Mouse (Mus musculus) left cerebral cortex, adult 9 months (tissue): Measurements from ENCODE around the gene Rnf126.
A peak's percentile ranks its signal among the peaks of the same experiment; 100 is the strongest.

ENCODE experiments used
- DNase-seq, 2 experiments: peaks; one replicate each; pipeline ENCODE4 v3.0.0; 2022; ENCODE audit warnings: low spot score in 2 of 2

Rnf126 gene

DNA sequence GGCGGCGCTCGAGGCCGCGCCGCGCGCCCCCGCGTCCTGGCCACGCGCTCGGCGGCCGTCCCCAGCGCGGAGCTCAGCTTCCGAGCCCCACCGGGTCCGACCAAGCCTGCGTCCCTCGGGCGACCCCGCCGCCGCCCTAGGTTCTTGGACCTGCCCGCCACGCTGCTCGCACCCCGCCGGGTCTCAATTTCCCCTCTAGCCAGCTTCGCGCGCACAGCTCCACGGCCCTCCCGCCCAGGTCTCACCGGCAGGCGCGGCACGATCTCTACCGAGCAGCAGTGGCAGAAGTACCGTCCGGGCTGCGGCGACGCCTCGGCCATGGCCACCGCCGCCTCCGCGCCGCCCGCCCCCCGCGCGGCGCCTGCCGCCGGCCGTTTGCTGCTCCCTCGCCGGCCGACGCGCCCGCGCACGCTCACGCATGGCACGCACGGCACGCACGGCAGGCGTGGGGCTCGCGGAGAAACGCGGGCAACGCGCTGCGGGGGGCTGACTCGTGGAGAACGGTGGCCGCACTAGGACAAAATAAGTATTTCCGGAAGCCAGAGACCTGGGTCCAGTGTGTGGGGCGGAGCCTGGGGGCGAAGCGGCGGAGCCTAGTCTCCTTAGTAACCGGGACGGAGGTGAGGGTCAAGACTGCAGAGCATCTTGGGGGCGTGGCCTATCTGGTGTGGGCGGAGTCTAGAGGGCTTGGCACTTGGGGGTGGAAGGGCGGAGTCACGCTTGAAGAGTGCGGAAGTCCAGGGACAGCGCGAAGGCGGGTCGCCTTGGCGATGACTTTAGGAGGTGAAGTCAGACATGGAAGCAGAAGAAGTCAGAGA lies at the start of gene Rnf126:
Rnf126 (minus strand) TSS at position 445 of the 818 bp plus-strand sequence.
- DNase-seq, result peak; percentile 98 to 99

DNA sequence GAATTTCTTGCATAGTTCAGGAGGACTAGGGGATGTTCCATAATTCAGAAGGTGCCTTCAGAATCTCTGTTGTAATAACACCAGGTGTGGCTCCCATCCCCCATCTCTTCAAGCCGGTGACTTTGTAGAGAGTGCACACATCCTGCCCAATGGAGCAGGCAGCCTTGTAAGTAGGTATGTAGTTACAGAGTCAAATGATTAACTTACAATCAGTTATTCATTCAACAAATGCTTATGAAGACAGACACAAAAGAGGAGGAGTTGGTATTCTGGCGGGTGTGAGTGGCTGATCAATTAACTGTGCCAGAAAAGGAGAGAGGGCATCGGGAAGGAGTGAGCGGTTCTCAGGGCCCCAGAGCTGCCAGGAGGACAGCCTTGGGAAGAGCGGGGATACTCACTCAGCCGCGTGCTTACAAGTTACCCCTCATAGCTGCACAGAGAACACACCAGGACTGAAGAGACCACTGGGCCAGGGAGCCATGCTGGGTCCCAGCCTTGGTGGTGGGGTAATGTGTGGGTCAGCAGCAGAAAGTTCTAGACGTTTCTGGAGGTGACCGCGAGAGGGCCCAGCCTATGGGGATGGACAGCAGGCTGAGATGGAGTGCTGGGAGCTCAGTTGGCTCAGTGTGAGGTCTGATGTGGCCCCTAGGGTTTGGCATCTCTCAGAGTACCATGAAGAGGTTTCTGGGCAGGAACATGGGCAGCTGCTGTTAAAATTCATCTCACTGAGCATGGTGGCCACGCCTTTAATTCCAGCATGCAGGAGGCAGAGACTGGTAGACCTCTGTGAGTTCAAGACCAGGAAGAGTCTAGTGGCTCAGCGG lies 49.1 kb upstream of the Rnf126 start:
- no peak for DNase-seq

DNA sequence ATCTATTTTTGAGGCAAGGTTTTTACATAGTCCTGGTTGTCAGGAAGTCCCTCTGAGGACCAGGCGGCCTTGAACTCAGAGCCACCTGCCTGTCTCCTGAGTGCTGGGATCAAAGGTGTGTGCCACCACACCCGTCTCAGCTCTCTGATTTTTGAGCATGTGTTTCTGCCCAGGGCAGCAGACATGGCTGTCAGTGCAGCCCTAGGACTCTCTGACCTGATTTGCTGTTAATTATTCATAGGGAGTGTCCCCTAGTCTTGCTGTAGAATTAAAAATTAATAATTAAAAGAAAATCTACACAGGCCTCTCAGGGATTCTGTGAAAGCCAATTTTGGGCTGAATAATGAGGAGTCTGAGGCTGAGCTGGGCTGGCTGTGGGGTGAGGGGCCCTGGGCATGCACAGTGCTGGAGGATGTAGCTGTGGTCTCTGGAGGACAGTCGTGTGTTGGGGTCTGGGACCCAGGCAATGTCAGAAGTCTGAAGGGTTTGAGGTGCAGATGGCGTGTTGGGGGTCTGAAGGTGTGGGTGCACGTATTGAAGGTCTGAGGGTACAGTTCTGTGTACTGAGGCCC lies 47.6 kb upstream of the Rnf126 start:
- DNase-seq, result no peak

GRCm38 (mm10) chr10:79811736-79812637 lies 45.2 kb upstream of the Rnf126 start:
- DNase-seq, result peak in 1 of 2 experiments; percentile 90

DNA sequence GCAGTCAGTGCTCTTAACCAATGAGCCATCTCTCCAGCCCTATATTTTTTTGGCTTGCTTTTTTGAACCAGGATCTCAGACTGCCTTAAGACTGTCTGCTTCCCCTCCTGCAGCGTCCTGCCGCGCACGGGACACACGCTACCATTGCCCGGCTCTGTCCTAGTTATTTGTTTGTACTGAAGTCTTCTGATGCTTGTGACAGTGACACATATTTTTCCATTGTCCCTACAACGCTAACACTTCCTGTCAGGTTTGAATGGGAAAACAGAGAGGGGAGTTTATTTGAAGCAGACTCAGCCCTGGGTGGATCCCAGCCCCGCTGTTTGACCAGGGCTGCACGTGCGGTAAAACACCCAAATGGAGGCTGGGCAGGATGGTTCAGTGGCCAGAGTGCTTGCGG lies 42.0 kb upstream of the Rnf126 start:
- DNase-seq, result no peak

DNA sequence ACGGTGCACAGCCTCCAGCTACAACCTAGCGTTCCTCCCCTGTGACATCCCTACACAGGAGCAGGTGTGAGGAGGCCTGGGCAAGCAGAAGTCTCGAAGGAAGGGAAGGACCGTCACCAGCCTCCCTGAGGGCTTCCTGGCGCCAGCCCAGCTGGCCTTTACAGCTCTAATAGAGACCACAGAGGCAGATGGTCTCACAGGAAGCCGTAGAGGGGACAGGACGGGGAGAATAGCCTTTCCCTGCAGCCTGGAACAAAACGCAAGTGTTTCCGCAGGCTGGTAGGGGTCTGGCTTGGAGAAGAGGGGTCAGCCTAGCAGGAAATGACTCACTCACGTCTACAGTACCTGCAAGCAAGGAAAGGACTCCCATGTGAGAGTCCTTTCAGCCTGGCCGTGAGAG lies 41.1 kb upstream of the Rnf126 start:
- DNase-seq, result no peak

DNA sequence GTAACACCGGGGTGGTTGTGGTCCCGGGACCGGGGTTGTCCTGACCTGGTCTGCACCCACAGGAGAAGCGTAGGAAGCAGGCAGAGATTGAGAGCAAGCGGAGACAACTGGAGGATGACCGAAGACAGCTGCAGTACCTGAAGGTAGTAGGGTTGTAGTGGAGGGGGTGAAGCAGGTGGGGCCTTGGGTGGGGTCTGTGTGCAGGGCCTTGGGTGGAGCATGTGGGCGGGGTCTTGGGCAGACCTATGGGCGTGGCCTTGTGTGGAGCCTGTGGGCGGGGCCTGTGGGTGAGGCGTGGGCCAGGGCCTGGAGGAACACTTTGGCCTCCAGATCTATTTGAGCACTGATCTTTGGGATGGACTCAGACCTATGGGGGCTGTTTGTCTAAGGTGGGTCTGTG lies 40.2 kb upstream of the Rnf126 start:
- DNase-seq, result no peak

GRCm38 (mm10) chr10:79806331-79806730 lies 39.6 kb upstream of the Rnf126 start:
- no peak for DNase-seq

DNA sequence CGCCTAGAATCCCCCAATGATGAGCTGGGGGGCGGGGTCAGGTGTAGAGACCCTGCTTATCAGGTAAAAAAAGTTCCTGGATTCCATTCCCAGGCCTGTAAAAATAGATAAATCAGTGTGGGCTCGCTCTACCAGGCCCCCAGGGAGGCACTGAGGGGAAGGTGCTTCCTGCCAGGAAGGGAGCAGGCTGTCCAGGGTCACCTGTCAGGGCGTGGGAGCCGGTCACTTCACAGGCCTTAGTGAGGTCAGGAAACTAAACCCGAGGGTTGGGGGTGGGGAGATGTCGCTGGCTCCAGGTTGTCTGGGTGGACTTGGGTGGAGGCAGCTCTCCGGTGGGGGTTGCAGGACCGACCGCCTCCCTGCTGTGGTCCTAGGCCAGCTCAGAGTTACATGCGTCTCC lies 38.9 kb upstream of the Rnf126 start:
- DNase-seq, result no peak

GRCm38 (mm10) chr10:79803716-79804323 lies 37.1 kb upstream of the Rnf126 start:
- peak in 1 of 2 experiments; percentile 93 for DNase-seq

DNA sequence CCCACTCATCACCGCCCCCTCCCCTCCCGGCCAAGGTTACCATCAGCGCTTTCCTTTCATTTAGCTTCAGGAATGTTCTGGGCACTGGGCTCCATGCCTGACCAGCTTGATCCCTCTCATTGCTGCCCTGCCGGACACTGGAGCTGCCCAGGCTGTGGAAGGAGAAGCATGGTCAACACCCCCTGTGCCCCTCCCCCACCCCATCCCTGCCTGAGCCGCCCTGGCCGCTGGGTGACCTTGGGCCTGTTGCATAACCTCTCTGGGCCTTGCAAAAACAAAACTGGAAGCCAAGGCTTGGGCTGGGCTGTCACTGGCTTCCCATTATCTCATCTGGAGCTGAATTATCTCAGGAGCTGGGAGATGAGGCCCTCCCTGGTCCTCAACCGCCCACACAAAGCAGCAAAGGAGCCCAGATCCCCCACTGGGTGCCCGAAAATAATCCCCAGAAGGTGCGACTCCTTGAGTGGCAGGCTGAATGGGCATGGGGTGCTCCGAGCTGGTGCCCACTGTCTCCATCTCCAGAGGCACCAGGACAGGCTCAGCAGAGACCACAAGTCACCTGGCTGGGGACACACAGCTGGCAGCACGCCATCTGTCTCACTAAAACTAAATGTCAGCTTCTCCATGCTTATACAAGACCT lies 35.7 kb upstream of the Rnf126 start:
- peak in 1 of 2 experiments; percentile 61 for DNase-seq

GRCm38 (mm10) chr10:79801837-79802236 lies 35.1 kb upstream of the Rnf126 start:
- DNase-seq, result no peak

- DNase-seq, result no peak
These were observed 33.8 kb upstream of the Rnf126 start for GRCm38 (mm10) chr10:79800508-79800907.

DNA sequence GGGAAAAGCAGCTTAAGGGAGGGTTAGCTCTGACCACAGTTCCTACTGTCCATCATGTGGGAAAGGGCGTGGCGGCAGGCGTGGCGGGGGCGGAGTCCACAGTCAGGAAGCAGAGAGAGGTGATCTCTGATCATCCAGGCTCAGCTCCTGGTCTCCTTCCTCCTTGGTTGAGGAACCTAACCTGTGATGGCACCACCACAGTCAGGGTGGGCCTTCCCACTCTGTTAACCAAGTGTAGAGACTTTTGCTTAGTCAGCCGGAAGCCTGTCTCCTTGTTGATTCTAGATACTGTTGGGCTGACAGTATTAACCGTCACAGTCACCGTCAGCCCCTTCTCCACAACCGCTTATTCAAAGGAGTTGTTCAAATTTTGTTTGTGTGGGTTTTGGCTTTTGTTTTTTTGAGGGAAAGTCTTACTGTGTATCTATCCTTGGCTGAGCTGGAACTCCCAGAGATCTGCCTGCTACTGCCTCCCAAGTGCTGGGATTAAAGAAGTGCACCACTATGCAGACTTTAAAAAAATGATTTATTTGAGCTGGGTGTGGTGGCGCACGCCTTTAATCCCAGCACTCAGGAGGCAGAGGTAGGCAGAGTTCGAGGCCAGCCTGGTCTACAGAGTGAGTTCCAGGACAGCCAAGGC lies 31.7 kb upstream of the Rnf126 start:
- no peak for DNase-seq

DNA sequence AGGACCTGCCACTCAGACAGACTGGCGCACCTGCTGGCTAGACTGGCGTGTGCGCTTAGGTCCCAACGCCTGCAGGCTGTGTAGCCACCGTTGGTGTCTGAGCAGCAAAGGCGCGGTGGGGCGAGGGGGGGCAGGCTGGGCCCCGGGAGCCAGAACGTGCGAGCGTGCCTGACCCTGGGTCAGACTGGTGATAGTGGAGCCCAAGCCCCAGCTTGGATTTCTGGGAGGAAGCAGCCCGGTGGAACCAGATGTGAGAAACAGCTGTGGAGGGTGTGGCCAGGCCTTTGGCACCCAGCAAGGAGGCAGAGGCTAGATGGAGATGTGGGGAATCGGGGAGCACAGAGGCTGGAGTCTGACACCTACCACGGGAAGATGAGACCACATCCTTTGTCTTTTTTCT lies 30.6 kb upstream of the Rnf126 start:
- no peak for DNase-seq

- no peak for DNase-seq
These were observed 29.2 kb upstream of the Rnf126 start for GRCm38 (mm10) chr10:79795905-79796304.

DNA sequence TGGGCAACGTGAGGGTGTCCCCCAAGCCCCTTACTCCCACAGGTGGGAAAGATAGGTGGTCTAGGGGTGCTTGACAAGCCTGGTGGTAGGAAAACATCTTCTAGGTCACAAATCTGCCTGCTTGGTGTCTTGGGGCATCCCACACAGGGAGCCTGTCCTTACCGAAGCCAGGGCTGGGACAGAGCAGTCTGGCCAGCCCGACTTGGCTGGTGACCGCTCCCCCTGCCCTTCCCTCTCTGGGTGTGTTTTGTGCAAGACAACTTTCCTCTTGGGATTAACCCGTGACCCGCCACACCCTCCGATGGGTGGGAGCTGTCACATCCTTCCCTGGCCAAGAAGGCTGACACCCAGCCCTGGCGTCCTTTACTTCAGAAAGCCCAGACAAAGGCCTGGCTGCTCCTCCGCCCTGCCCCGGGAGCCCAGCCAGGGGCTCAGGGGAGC lies 27.8 kb upstream of the Rnf126 start:
- no peak for DNase-seq

GRCm38 (mm10) chr10:79793738-79794490 lies 27.2 kb upstream of the Rnf126 start:
- DNase-seq, result peak in 1 of 2 experiments; percentile 73

DNA sequence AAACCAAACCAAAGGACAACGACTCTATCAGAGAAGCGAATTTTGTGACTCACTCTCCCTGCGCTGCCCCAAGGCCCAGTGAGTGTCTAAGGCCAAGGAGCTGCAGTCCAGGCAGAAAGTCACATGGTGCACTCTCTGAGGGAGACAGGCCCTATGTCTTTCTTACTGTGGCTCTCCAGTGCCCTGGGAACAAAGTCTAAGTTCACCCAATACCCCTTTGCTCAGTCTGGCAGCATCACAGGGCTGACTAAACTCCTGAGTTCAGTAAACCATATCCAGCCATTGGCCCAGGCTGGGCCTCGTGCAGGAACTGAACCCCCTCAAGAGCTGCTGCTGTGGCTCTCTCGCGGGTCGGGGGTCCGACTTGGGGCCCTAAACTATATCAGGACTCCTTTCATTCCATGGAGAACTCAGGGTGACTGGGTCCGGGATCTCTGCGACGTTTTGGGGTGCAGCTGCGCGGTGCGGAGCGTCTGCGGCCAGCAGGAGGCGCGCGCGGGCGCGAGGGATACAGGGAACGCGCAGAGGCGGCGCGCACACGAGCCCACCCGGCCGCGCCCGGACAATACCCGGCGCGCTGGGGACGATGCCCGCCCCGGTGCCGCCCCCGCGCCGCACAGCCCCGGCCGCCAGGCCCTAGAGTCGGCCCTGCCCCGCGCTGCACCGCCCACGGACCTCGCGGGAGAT lies 26.4 kb upstream of the Rnf126 start, which contains the start of gene Palm:
Palm (plus strand) TSS at position 522 of the 687 bp plus-strand sequence.
- peak in 1 of 2 experiments; percentile 86 for DNase-seq
